Mouse (Mus musculus): ENCODE data around the gene Yars.

- TF ChIP-seq CTCF (IDR thresholded peaks at IDR 0.05; ENCODE audit: low read depth) (no peak), EP300 (IDR thresholded peaks at IDR 0.05; ENCODE audit: low read depth) (no peak)
Measured at GRCm38 (mm10) chr4:129242327-129242726, 52.8 kb downstream of the Yars start.

Measured in liver, embryonic 14.5 days (tissue).